Mouse (Mus musculus) B cell, adult (primary cell): ENCODE measurements around the gene U2surp. TPM values are rescaled to one million over a fixed set of nuclear protein-coding genes. Genes with fewer than 3 reads are reported as not detected.

ENCODE experiments used
- total RNA-seq: library from RNA; stranded (reverse); gene quantifications from 4 replicates; pipeline ENCODE4 v1.2.4, GENCODE M21; 2023; ENCODE audit not compliant: inconsistent age

U2surp gene
- 102 to 113 TPM (median 105 TPM) in 4 replicates for total RNA-seq

DNA sequence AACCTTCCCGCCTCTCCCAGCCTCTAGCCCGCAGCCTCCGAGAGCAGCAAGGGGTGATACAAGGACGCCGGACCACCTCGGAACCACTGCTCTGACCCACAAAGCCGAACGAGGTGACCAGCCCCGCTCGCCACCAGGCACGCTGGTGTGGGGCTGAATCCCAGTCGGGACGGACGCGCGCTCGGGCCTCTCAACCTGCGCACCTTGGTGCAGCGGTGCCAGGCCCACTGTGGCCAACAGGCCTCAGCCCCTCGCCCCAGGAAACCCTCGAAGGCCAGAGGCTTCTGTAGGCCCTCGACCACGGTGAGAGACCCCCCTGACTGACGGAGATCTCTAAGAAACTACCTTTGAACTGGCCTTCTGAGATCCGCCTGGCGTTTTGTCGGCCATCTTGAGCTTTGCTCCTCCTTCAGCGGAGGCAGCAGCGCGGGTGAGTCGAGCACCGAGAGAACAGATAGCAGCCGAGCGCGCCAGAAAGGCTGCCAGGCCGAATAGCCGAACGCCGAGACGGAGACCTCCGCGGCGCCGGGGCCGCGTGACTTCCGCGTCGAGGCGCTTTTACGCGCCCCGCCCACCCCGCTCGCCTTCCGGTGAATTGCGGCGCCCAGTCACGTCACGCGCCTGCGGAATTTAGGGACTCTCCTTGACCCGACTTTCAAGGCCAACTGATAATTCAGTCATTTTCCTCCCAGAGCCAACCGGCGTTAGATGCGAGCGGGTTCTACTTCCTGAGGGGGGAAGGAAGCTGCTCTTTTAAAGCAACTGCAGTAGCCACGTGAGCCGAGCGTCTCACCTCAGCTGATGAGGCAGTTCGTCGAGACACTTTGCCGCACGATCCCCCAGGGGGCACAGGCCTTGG lies at the start of gene U2surp:
Gene U2surp (minus strand): TSS at position 525 of the 859 bp plus-strand sequence.

DNA sequence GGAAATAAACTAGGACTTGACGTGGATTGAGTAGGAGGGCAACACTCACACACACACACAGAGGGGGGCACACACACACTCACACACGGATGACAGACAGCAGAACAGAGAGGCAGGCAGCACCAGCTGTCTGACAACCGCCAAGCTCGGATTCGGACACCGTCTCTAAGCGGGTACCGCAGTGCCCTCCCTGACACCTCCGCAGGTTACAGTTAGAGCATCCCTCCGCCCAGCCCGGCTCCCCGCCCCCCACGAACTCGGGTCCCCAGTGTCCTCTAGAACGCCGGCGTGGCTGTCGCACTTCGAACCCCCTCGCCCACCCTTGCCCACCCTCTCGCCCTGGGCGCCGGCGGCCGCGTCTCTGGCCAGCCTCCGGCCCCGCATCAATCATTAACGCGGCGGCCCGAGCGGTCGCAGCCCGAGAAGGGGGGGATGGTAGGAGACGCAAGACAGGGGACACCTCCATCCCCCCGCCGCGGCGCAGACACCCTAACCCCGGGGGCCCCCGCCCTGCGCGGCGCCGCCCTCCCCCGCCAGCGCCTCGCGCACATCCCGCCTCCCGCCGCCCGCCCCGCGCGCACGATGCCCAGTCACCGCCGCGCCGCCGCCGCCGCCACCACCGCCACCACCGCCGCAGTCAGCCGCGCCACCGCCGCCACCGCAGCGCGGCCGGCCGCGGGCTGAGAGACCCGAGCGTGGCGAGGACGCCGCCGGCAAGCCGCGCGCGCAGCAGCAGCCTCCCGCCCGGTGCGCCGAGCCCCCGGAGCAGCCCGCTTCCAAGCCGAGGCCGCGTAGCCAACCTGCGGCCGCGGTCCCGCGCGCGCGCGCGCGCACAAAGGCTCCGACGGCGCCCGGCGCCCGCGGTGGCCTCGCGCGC lies 47.5 kb upstream of the U2surp start, which contains the start of gene Paqr9:
Gene Paqr9 (plus strand): TSS at position 599 of the 877 bp plus-strand sequence.

Other genes with a start within 250 kb of the U2surp start
- gene Chst2, start 105.3 kb downstream of the U2surp start, total RNA-seq, result 0.06 to 0.16 TPM (median 0.12 TPM) in 3 of 4 replicates, not detected in the other
- 0.12 to 0.51 TPM (median 0.34 TPM) in 4 replicates for gene Paqr9, start 47.7 kb upstream of the U2surp start, total RNA-seq
- gene Pcolce2, start 125.6 kb upstream of the U2surp start, total RNA-seq, result 0.12 to 0.54 TPM (median 0.29 TPM) in 3 of 4 replicates, not detected in the other
- gene Trpc1, start 238.4 kb upstream of the U2surp start, total RNA-seq, result 0.54 to 1.2 TPM (median 0.90 TPM) in 4 replicates